Mouse (Mus musculus) intestine, postnatal 0 days (tissue): ENCODE results near the gene Hps5. TPM values are rescaled to one million over a fixed set of nuclear protein-coding genes. Genes with fewer than 3 reads are reported as not detected.

ENCODE experiments used
- ATAC-seq: fragments of 200-750 bp; cut with Nextera tagmentation; 2 replicates; pipeline ENCODE4 v1.8.0; 2017; ENCODE audit warnings: mild to moderate bottlenecking, moderate TSS enrichment, moderate library complexity
- H3K27ac ChIP-seq: fragments of 300-500 bp; sonication (generic); 2 replicates; pipeline ENCODE4 v1.5.1; 2014; ENCODE audit warnings: mild to moderate bottlenecking, low read depth, low read length, moderate library complexity
- H3K27me3 ChIP-seq: fragments of 300-500 bp; sonication (generic); replicated peaks from 2 replicates; pipeline ENCODE4 v1.6.1; 2014; ENCODE audit warnings: low read length, mixed read lengths; ENCODE audit not compliant: control insufficient read depth, insufficient read depth
- H3K36me3 ChIP-seq: fragments of 300-500 bp; sonication (generic); 2 replicates; pipeline ENCODE4 v1.6.1; 2014; ENCODE audit warnings: mild to moderate bottlenecking, moderate library complexity; ENCODE audit not compliant: control insufficient read depth, insufficient read depth
- H3K4me1 ChIP-seq: fragments of 300-500 bp; sonication (generic); replicated peaks from 2 replicates; pipeline ENCODE4 v1.6.1; 2014; ENCODE audit warnings: antibody characterized with exemption, low read length, mixed read lengths; ENCODE audit not compliant: control insufficient read depth, insufficient read depth
- H3K4me2 ChIP-seq: fragments of 300-500 bp; sonication (generic); replicated peaks from 2 replicates; pipeline ENCODE4 v1.6.1; 2014; ENCODE audit warnings: low read depth, mild to moderate bottlenecking, moderate library complexity
- H3K4me3 ChIP-seq: fragments of 300-500 bp; sonication (generic); 2 replicates; pipeline ENCODE4 v1.5.1; 2014; ENCODE audit warnings: low read depth, low read length
- H3K9ac ChIP-seq: fragments of 300-500 bp; sonication (generic); 2 replicates; pipeline ENCODE4 v1.6.1; 2014; ENCODE audit warnings: mild to moderate bottlenecking, low read depth, low read length
- H3K9me3 ChIP-seq: fragments of 300-500 bp; sonication (generic); 2 replicates; pipeline ENCODE4 v1.6.1; 2016; ENCODE audit warnings: mixed run types; ENCODE audit not compliant: control insufficient read depth
- CTCF ChIP-seq: sonication (generic); IDR thresholded peaks from 2 replicates; pipeline ENCODE4 v1.5.1; 2016; ENCODE audit warnings: low read depth, mild to moderate bottlenecking, control low read depth, antibody characterized with exemption, moderate library complexity
- WGBS: fragments of 180-500 bp; shearing (Covaris S2); extraction: QIAGEN DNeasy Blood & Tissue Kit; methylation state at CpG from one replicate; pipeline ENCODE4 v1.1.7; 2014; 5-methylcytosine and 5-hydroxymethylcytosine counted together
- polyA plus RNA-seq: library from polyadenylated mRNA; unstranded; fragments of >200 nt; fragmentation: Nextera tagmentation; extraction: Ambion mirVana; gene quantifications from 2 replicates; pipeline ENCODE4 v1.2.1, GENCODE M21; 2015

Gene Hps5
- polyA plus RNA-seq, 1 experiment from 2014 or later: 13.9 TPM

- Histone ChIP-seq H3K27me3 (no peaks in the 10 kb centered on the region), H3K36me3 (peaks cover 66% of the 10 kb centered on the region), H3K27ac (no peak overlapping the region), H3K4me3 (no peak overlapping the region), H3K4me2 (no peak overlapping the region), H3K4me1 (no peaks in the 10 kb centered on the region), H3K9me3 (no peaks in the 10 kb centered on the region), H3K9ac (no peak overlapping the region)
- TF ChIP-seq CTCF: no peak
- WGBS: 96% methylated on average over 7 of the region's 7 CpGs
- ATAC-seq: no peak
These were observed 27.4 kb downstream of the Hps5 start for GRCm38 (mm10) chr7:46768451-46768850.

GRCm38 (mm10) chr7:46767371-46767770, 28.5 kb downstream of the Hps5 start:
- Histone ChIP-seq H3K9ac (no peak overlapping the region), H3K36me3 (peaks cover 67% of the 10 kb centered on the region), H3K4me1 (no peaks in the 10 kb centered on the region), H3K4me2 (no peak overlapping the region), H3K4me3 (no peak overlapping the region), H3K9me3 (no peaks in the 10 kb centered on the region), H3K27me3 (no peaks in the 10 kb centered on the region), H3K27ac (no peak overlapping the region)
- no peak for ATAC-seq
- TF ChIP-seq CTCF: no peak

GRCm38 (mm10) chr7:46764672-46765071, 31.2 kb downstream of the Hps5 start:
- WGBS: 92% methylated on average over 8 of the region's 8 CpGs
- H3K27me3 ChIP-seq: no peaks in the 10 kb centered on the region
- H3K4me3 ChIP-seq: no peak overlapping the region
- ATAC-seq: no peak
- H3K27ac ChIP-seq: no peak overlapping the region
- no peak overlapping the region for H3K9ac ChIP-seq
- H3K9me3 ChIP-seq: no peaks in the 10 kb centered on the region
- no peak for TF ChIP-seq CTCF
- no peaks in the 10 kb centered on the region for H3K4me1 ChIP-seq
- H3K36me3 ChIP-seq: peaks cover 69% of the 10 kb centered on the region
- no peak overlapping the region for H3K4me2 ChIP-seq

GRCm38 (mm10) chr7:46762601-46763000, 33.3 kb downstream of the Hps5 start:
- no peak for TF ChIP-seq CTCF
- no peak overlapping the region for H3K4me3 ChIP-seq
- peaks cover 56% of the 10 kb centered on the region for H3K36me3 ChIP-seq
- H3K4me2 ChIP-seq: no peak overlapping the region
- ATAC-seq: peak; percentile 85
- no peaks in the 10 kb centered on the region for H3K27me3 ChIP-seq
- H3K9ac ChIP-seq: no peak overlapping the region
- no peaks in the 10 kb centered on the region for H3K9me3 ChIP-seq
- H3K27ac ChIP-seq: peak overlapping the region; percentile 54; the same call in 1 of the 2 replicates
- H3K4me1 ChIP-seq: no peaks in the 10 kb centered on the region
- whole genome bisulfite sequencing: 67% methylated on average over 5 of the region's 5 CpGs

GRCm38 (mm10) chr7:46761049-46761795, 34.6 kb downstream of the Hps5 start:
- 70% methylated on average over 11 of the region's 11 CpGs for WGBS
- H3K4me1 ChIP-seq: no peaks in the 10 kb centered on the region
- H3K4me3 ChIP-seq: no peak overlapping the region
- 0 out of 2 replicates have a peak overlapping the region, but pooled peaks have one; percentile 28 for H3K27ac ChIP-seq
- H3K27me3 ChIP-seq: no peaks in the 10 kb centered on the region
- no peak for TF ChIP-seq CTCF
- no peak for ATAC-seq
- H3K9ac ChIP-seq: no peak overlapping the region
- peaks cover 51% of the 10 kb centered on the region for H3K36me3 ChIP-seq
- H3K9me3 ChIP-seq: no peaks in the 10 kb centered on the region
- no peak overlapping the region for H3K4me2 ChIP-seq

- no peak for TF ChIP-seq CTCF
- Histone ChIP-seq H3K9me3 (no peaks in the 10 kb centered on the region), H3K9ac (no peak within 1 kb of the TSS), H3K27me3 (no peaks in the 10 kb centered on the region), H3K4me1 (no peaks in the 10 kb centered on the region), H3K4me3 (no peak within 1 kb of the TSS), H3K27ac (no peak within 1 kb of the TSS), H3K36me3 (no peaks in the 10 kb centered on the region), H3K4me2 (no peak within 1 kb of the TSS)
- WGBS: 59% methylated on average over 3 of the region's 3 CpGs
- no peak for ATAC-seq
These were observed 44.4 kb downstream of the Hps5 start, which contains the start of gene Saa2 for GRCm38 (mm10) chr7:46751490-46751889. Saa2 (plus strand) TSS chr7:46751790.
